10 mouse cellular contexts compared by ENCODE assay signal in genomic region chr6:127404070-127404810, GRCm38 (mm10). TPM values are rescaled to one million over a fixed set of nuclear protein-coding genes. Genes with fewer than 3 reads are reported as not detected.
DNase-seq lines count a peak whose midpoint lies in the region; ATAC-seq lines count a peak whose summit lies in the region.
"Had no signal": no experiment of that assay in that cellular context is flagged by ENCODE, and none has a peak within 500 bp of the region (broad histone marks: within the 10 kb centered on the region; RNA-seq: fewer than 3 reads in every experiment).

No protein-coding gene starts in this region.

- WGBS in embryonic facial prominence, embryonic 15.5 days = 32% methylated on average over 13 of the region's 13 CpGs
- 34% methylated on average over 13 of the region's 13 CpGs for WGBS in hindbrain, embryonic 12.5 days
- WGBS in midbrain, embryonic 14.5 days = 15% methylated on average over 13 of the region's 13 CpGs
- 54% methylated on average over 13 of the region's 13 CpGs for WGBS in liver, embryonic 12.5 days (ENCODE audit: insufficient replicate concordance)

- H3K36me3 ChIP-seq in embryonic facial prominence, embryonic 15.5 days = no peaks in the 10 kb centered on the region
- no peaks in the 10 kb centered on the region for H3K36me3 ChIP-seq in hindbrain, embryonic 12.5 days
- no peaks in the 10 kb centered on the region for H3K36me3 ChIP-seq in midbrain, embryonic 14.5 days (ENCODE audit: control insufficient read depth, insufficient read depth, low read length)
- no peaks in the 10 kb centered on the region for H3K36me3 ChIP-seq in liver, embryonic 12.5 days
- H3K36me3 ChIP-seq: heart, embryonic 15.5 days had no signal

- peak; percentile 31 to 37 for DNase-seq in left cerebral cortex, adult 18-20 months (ENCODE audit: low spot score in 2 of 2)
- DNase-seq in left cerebral cortex, postnatal 36 days (ENCODE audit: low spot score in 2 of 2) = no peak
- DNase-seq in midbrain, embryonic 14.5 days = peak; percentile 84
- DNase-seq in natural killer cell, adult 2 months (ENCODE audit: low spot score in 2 of 2) = no peak
- DNase-seq in adipocyte (ENCODE audit: low spot score) = no peak

- no peak overlapping the region for H3K4me3 ChIP-seq in embryonic facial prominence, embryonic 15.5 days (replicated peaks)
- H3K4me3 ChIP-seq in hindbrain, embryonic 12.5 days = no peak overlapping the region
- no peak overlapping the region for H3K4me3 ChIP-seq in midbrain, embryonic 14.5 days (replicated peaks; ENCODE audit: low read depth, low read length)
- no peak overlapping the region for H3K4me3 ChIP-seq in liver, embryonic 12.5 days
- H3K4me3 ChIP-seq: heart, embryonic 15.5 days; myocyte had no signal

- intact Hi-C loops in left cerebral cortex, postnatal 36 days (cut with DNase I) = no loop called here

- no peak overlapping the region for H3K4me2 ChIP-seq in embryonic facial prominence, embryonic 15.5 days (replicated peaks)
- no peak overlapping the region for H3K4me2 ChIP-seq in hindbrain, embryonic 12.5 days (replicated peaks)
- H3K4me2 ChIP-seq in midbrain, embryonic 14.5 days (ENCODE audit: low read length) = no peak overlapping the region
- H3K4me2 ChIP-seq in liver, embryonic 12.5 days = no peak overlapping the region
- H3K4me2 ChIP-seq: heart, embryonic 15.5 days had no signal

- H3K9ac ChIP-seq in embryonic facial prominence, embryonic 15.5 days = no peak overlapping the region
- H3K9ac ChIP-seq in hindbrain, embryonic 12.5 days = no peak overlapping the region
- H3K9ac ChIP-seq in midbrain, embryonic 14.5 days (replicated peaks; ENCODE audit: low read length) = no peak overlapping the region
- no peak overlapping the region for H3K9ac ChIP-seq in liver, embryonic 12.5 days
- H3K9ac ChIP-seq: heart, embryonic 15.5 days had no signal

- peak; percentile 90 for ATAC-seq in embryonic facial prominence, embryonic 15.5 days (ENCODE audit: insufficient number of reproducible peaks, low FRiP score, low TSS enrichment, low read depth)
- ATAC-seq in hindbrain, embryonic 12.5 days (ENCODE audit: low FRiP score) = peak; percentile 80
- peak; percentile 87 for ATAC-seq in midbrain, embryonic 14.5 days (ENCODE audit: low FRiP score, low TSS enrichment)
- no peak for ATAC-seq in liver, embryonic 12.5 days

- peak overlapping the region; percentile 74 for H3K27ac ChIP-seq in embryonic facial prominence, embryonic 15.5 days (replicated peaks)
- no peak overlapping the region for H3K27ac ChIP-seq in hindbrain, embryonic 12.5 days
- 0 out of 2 replicates have a peak overlapping the region, but pooled peaks have one; percentile 60 for H3K27ac ChIP-seq in midbrain, embryonic 14.5 days (replicated peaks; ENCODE audit: low read depth, low read length)
- H3K27ac ChIP-seq in liver, embryonic 12.5 days = no peak overlapping the region
- H3K27ac ChIP-seq: heart, embryonic 15.5 days had no signal

- peaks cover 28% of the 10 kb centered on the region for H3K4me1 ChIP-seq in embryonic facial prominence, embryonic 15.5 days
- peaks cover 26% of the 10 kb centered on the region for H3K4me1 ChIP-seq in hindbrain, embryonic 12.5 days
- H3K4me1 ChIP-seq in midbrain, embryonic 14.5 days (ENCODE audit: control insufficient read depth, insufficient read depth, low read length) = peaks cover 19% of the 10 kb centered on the region
- 0 out of 2 replicates have a peak, but pooled peaks cover 3% of the 10 kb centered on the region for H3K4me1 ChIP-seq in liver, embryonic 12.5 days

- H3K27me3 ChIP-seq in embryonic facial prominence, embryonic 15.5 days = no peaks in the 10 kb centered on the region
- H3K27me3 ChIP-seq in hindbrain, embryonic 12.5 days = 0 out of 2 replicates have a peak, but pooled peaks cover 3% of the 10 kb centered on the region
- H3K27me3 ChIP-seq in midbrain, embryonic 14.5 days (ENCODE audit: control insufficient read depth, insufficient read depth, low read length) = no peaks in the 10 kb centered on the region
- H3K27me3 ChIP-seq in liver, embryonic 12.5 days (replicated peaks) = peaks cover 17% of the 10 kb centered on the region; the same call in 1 of the 2 replicates

- H3K9me3 ChIP-seq in embryonic facial prominence, embryonic 15.5 days (replicated peaks) = no peaks in the 10 kb centered on the region
- no peaks in the 10 kb centered on the region for H3K9me3 ChIP-seq in hindbrain, embryonic 12.5 days (replicated peaks)
- no peaks in the 10 kb centered on the region for H3K9me3 ChIP-seq in midbrain, embryonic 14.5 days (ENCODE audit: control insufficient read depth, low read length)
- H3K9me3 ChIP-seq in liver, embryonic 12.5 days (replicated peaks) = no peaks in the 10 kb centered on the region
- H3K9me3 ChIP-seq: heart, embryonic 15.5 days had no signal

RNA-seq across cellular contexts. Expression of gene Parp11, which starts 42.4 kb away (rescaled TPM):
- 10 to 100 TPM; 35.6 to 36.7 TPM for total RNA-seq in left cerebral cortex, adult 18-20 months (2021)
- total RNA-seq in left cerebral cortex, postnatal 36 days (2021) = 10 to 100 TPM; 33.4 to 41.0 TPM
- polyA plus RNA-seq in embryonic facial prominence, embryonic 15.5 days (2015; fragmentation: Nextera tagmentation; extraction: Ambion mirVana) = 24.0 and 25.7 TPM in 2 replicates
- polyA plus RNA-seq in hindbrain, embryonic 12.5 days (2016; fragmentation: Nextera tagmentation; extraction: Ambion mirVana) = 58.8 and 64.7 TPM in 2 replicates
- polyA plus RNA-seq in midbrain, embryonic 14.5 days (2014; fragmentation: Nextera tagmentation; extraction: Ambion mirVana) = 79.6 and 111 TPM in 2 replicates
- 8.2 and 10.2 TPM in 2 replicates for polyA plus RNA-seq in liver, embryonic 12.5 days (2016; fragmentation: Nextera tagmentation; extraction: Ambion mirVana)

Comparison
In these comparisons a context has a peak if more than half of its experiments do, and no peak if none do; other contexts are left out.
1. DNase-seq: peak in left cerebral cortex, adult 18-20 months (2 of 2) and midbrain, embryonic 14.5 days (single experiment); none in left cerebral cortex, postnatal 36 days (0 of 2), natural killer cell, adult 2 months (0 of 2) and adipocyte (single experiment).
2. H3K27ac ChIP-seq: peak in embryonic facial prominence, embryonic 15.5 days (single experiment) and midbrain, embryonic 14.5 days (single experiment); none in hindbrain, embryonic 12.5 days (single experiment) and liver, embryonic 12.5 days (single experiment).